Mouse (Mus musculus) E14TG2a.4 (cell line): Measurements from ENCODE around the gene Arhgap6.

Experiments
- CTCF ChIP-seq: conservative IDR thresholded peaks from 2 replicates; pipeline ENCODE4 v1.5.1; 2014; ENCODE audit warnings: low read length
- NANOG ChIP-seq: IDR thresholded peaks from 2 replicates; pipeline ENCODE4 v1.6.1; 2014; ENCODE audit warnings: borderline replicate concordance, low read length, mixed read lengths

DNA sequence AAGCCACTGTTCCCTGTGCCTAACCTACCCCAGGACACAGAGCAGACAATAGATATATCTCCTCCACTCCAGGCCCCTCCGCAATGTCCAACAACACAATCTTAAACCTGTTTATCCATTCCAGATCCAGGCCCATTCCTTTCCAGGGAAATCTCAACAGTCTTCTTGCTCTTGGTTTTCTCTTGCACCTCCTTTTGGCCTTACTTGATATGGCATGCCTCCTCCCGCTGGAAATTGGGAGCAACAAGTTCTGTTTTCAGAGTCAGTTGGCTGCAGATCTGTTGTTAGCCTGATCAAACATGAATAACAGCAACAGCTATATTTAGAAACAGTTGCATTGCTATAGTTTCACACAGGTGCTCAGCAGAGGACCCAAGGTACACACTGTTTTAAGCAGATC, 126.0 kb downstream of the Arhgap6 start:
- TF ChIP-seq CTCF (no peak), NANOG (no peak)
